Mouse (Mus musculus) layer of hippocampus, postnatal 25 days (tissue): Measurements from ENCODE around the gene Kif24. TPM values are rescaled to one million over a fixed set of nuclear protein-coding genes. Genes with fewer than 3 reads are reported as not detected.
"Not testable (repeated sequence)": the region's sequence is repeated elsewhere in the genome, so short reads cannot be mapped to it uniquely, and the experiment has no call there.

ENCODE experiments used
- DNase-seq, 2 experiments: peaks; one replicate each; pipeline ENCODE4 v3.0.0; 2022; ENCODE audit warnings: mixed read lengths in 2 of 2, low spot score in 1 of 2; ENCODE audit errors: extremely low spot score in 1 of 2
- total RNA-seq, 2 experiments: library from RNA; stranded (reverse); gene quantifications; 2 replicates each; pipeline ENCODE4 v1.2.3; 2021

Kif24 gene
- total RNA-seq, 2 experiments from 2014 or later: 1.0 to 1.5 TPM

DNA sequence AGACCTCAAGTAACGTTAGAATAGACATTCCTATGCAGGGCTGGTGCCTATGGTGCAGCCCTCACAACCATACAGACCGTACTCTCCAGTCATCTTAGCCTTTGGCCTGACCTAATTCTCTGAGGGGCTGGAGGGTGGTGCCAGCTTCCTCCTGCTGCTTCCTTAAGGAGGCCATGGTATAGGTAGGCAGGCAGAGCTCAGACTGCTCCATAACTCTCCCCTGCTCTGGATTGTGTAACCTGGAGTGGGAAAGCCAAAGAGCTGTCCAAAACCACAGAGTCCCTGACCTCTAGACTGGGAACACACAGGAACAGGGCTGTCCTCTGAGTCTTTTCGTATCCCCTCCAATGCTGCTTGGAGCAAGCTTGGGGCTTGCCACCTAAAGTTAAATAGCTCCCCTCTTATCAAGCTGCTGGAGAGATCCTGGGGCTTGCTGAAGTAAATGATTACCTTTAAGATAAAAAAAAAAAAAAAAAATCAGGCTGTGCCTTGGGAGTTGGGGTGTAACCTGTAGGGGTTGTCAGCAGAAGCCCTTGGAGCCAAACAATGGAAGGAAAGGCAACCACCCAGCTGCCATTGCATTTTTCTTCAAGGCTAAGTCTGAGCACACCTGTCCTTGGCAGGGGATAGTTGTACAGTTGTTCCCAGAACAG is 28.9 kb upstream of the Kif24 start:
- no peak for DNase-seq

DNA sequence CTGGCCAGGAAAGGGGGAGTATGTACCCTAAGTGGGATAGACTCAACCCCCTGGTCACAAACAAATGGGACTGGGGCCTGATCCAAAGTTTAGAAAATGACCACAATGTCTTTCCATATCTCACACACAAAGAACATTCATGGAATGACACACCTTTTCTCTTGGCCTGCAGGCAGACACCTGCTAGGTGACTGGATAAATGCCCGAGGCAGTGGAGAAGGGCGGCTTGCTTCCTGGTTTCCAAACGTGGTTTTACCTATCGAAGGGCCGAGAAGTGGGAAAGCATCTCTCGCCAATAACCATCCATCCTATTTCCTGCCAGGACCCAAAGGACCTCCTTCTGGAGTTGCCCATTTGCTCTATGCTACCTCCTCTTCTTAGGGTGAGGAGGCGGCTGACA is 28.3 kb upstream of the Kif24 start:
- no peak for DNase-seq

DNA sequence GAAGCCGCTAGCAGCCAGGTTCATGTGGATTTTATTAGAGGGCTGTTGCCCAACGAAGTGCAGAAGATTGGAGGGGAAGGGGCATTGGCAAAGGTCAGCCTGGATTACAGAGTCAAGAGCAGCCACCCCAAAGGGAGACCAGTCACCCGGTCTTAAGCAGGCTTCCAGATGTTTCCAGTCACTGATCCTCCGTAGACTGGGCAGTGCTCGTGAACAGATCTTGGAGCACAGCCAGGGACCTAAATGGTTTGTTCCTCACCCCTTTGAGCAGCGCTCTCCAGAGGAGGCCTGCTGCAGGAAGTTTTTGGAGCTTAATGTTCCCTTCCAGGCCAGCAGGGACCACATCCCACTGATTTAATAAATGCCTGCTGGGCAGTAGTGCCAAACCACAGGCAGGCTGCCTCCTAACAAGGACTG is 16.9 kb upstream of the Kif24 start:
- DNase-seq: no peak

DNA sequence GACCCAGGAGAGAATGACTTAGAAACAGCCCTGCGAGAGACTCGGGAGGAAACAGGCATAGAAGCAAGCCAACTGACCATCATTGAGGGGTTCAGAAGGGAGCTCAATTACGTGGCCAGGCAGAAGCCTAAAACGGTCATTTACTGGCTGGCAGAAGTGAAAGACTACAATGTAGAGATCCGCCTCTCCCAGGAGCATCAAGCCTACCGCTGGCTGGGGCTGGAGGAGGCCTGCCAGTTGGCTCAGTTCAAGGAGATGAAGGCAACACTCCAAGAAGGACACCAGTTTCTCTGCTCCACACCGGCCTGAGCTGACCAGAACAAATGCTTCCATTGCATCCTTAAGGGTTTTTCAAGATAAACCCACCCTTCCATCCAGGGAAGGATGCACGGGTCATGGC is 15.6 kb upstream of the Kif24 start:
- DNase-seq: no peak

DNA sequence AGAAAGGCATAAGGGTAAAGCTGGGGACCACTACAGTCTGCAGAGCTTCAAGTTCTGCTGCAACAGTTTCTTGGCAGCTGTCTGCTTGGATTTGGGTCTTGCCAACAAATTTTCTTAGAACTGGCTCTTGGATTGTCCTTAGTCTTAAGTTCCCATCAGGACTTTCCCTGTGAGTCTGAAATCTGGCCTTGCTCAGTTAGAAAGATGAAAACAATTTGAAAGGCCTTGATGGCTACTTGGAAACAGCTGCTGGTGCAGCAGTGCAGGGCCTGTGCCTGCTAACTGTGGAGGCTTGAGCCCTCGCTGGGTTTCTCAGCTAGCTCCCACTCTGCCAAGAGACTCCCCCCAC is 14.7 kb upstream of the Kif24 start:
- no peak for DNase-seq

DNA sequence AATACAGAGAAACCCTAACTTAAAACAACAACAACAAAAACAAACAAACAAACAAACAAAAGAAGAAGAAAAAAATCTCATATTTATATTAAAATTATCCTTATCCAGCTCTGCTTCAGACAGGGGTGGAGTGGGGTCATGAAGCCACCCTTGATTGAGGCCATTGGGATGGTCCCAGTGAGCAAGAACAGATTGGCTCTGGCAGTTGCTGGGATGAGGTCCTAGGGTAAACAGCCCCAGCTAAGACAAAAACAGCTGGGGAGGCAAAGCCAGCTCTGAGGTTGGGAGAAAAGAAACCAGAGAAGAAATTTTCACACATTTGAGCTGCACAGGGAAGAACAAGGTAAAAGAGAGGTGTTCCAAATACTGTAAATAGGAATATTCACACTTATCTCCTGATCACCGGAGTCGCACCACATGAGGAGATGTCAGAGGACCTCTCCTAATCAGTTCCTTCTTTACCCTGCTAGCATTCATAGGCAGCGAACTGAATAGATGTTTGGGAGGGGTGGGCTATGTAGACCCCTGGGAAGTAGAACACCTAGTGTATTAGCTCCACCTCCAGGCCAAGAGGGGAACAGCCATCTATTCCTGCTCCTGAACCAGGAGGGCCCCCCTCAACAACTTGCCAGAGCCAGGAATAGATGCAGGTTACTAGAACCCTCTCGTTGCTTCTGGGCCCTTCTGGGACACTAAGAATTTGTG is 14.2 kb upstream of the Kif24 start:
- no peak for DNase-seq

DNA sequence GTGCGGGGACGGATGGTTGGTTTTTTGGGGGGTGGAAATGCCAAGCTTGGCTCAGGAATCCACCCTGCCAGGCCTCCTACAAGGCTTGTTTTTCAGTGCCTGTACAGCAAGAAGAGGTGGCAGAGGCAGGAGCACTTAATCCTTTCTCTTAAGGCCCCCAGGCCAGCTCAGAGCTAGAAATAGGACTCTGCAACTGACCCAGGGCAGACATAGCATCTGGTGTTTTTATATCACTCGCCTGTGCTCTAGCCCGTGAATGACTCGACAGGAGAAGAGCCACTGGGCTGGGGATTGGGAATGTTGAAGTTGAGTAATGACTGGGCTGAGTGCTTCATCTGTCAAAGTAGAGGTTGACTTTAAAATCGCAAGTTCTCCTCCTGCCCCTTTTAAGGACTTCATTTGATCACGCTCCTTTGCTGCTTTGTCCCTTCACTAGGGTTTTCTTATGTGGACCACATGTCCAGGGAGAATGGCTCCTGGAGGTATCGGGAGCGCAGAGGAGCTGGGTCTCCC is 13.0 kb upstream of the Kif24 start:
- DNase-seq: no peak

DNA sequence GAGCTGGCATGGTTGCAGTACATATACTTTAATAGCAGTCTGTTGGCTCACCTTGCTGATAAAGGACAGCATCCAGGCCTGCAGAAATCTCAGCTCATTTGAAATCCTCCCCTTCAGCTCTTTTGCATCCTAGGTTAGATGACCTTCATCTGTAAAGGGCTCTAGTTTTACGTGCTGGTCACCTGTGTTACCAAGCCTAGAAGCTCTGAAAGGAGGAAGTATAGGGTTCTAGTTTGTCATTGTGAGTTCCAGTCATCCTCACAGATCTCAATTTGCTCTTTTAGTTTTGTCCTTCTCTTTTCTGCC is 6.7 kb upstream of the Kif24 start:
- no peak for DNase-seq

DNA sequence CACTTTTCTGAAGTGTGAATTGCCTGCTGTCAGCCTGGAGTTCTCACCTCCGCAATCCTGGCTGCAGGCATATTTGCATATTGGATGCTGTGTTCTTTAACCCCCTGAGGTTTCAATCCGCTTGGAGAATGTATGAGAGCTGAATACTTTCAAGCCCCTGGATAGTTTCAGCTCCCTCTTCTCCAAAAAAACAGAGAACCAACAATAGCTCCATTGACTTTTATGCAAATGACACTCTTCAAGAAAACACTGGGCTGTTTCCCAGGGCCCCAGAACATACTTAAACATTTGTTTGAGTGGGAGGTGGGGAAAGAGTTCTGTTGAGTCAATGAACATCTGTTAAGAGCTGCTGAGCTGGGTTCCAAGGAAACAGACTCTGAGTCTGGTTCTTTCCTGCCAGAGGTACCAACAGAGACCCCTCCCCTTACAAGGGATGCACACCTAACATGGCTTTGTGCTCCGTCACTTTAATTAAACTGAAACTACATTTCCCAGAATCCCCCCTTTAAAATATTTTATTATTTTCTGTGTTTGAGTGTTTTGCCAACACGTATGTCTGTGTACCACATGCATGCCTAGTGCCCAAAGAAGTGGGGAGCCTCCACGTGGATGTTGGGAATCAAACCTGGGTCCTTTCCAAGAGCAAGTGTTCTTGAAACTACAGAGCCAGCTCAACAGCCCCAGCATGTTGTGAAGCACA is 6.1 kb upstream of the Kif24 start:
- DNase-seq: peak in 1 of 2 experiments; percentile 25

DNA sequence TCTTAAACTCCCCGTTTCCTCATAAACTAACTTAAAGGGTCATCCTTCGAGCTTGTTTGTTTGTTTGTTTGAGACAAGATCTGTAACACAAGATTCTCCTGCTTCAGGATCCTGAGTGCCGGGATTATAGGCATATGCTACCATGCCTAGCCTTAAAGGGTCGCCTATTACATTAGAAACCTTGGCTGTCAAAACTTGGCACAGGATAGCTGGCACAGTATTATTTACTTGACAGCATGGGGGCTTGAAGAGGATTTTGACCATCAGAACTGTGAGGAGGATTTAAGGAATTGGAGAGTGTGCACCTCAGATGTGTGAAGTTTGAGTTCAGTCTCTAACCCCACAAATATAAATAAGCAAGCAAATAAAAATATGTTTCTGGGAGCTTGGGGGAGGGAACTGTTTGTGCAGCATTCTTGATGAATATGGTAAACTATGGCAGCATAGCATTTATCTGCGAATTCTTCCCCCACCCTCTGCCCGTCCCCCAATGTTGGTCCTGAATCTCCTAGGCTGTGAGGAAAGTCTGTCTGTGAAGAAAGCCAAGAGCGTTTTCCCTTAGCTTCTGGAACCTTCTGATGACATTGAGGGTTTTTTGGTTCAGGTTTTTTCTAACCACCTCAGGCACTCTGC is 5.5 kb upstream of the Kif24 start:
- DNase-seq: no peak

DNA sequence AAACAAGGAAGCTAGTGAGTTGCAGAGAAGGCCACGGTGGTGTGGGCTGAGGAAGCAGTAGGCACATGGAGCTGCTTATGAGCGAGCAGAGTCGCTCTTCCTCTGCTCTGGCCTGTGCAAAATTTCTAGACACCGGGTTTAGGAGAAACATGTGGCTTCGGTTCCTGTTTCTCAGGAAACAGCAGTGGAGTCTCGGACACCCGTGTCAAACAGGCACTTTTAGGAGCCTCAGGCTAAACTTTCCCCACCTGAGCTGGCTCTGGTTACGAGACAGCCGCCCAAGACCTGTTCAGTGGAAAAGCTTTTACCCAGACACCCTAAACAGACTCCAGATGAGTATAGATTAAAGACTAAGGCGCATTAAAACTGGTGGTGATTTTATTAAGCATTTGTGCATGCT is 4.5 kb upstream of the Kif24 start:
- no peak for DNase-seq

DNA sequence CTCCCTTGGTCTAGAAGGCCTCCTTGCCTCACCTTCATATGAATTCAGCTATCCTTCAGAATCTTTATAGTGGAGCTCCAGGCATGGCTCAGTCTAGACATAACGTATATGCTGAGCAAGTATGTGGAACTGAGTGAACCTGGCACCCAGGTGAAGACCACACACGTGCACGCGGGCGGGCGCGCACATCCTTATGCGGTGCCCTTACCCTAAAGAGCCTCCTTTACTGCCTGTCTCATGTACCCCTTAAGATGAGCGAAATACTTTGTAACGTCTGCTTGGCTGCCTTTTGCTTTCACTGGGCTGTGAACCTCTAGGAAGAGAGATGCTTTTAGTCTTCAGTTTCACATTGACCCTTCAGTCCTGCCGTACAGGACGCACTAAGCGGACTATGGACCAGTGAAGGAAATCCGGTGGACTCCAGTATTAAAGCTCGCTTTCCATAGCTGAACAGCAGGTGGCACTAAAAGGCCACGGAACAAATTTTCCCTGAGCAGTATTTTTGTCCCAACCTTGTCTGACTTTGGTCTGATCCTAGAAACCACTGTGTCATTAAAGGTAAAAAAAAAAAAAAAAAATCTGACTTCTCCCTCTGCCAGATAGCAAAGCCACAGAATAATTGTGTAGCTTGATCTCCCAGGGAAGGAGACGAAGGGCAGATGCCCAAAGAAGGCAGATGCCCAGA is 3.9 kb upstream of the Kif24 start:
- DNase-seq: peak; percentile 34 to 69

DNA sequence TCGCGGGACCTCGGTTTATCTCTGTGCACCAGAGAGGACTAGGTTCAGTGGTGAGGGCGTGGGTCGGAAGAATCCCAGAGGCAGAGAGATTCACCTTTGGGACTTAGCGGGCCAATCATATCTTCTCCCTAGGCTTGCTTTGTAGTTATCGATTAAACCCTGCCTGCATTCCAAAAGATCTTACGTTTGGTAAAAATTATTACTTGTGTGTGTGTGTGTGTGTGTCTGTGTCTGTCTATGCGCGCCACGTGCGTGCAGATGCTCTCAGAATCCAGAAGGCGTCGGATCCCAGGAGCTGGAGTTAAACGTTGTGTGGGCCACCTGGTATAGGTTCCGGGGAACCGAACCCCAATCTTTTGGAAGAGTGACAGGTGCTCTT is 589 bp upstream of the Kif24 start:
- DNase-seq: no peak

DNA sequence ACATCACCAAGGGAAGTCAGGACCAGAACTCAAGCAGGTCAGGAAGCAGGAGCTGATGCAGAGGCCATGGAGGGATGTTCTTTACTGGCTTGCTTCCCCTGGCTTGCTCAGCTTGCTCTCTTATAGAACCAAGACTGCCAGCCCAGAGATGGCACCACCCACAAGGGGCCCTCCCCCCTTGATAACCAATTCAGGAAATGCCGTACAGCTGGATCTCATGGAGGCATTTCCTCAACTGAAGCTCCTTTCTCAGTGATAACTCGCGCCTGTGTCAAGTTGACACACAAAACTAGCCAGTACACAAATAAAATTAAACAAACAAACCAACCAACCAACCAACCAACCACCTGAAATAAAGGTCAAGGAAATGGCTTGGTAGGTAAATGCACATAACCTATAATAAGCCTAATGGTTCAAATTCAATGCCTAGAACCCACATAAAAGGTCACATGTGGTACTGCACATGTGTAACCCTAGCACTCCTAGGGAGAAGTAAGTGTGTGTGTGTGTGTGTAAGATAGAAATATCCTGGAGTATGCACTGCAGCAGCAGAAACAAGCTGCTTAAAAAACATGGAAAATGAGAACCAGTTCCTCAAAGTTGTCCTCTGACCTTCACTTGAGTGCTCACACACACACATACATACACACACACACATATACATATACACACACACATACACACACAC is 1.5 kb downstream of the Kif24 start:
- DNase-seq: not testable (repeated sequence)

DNA sequence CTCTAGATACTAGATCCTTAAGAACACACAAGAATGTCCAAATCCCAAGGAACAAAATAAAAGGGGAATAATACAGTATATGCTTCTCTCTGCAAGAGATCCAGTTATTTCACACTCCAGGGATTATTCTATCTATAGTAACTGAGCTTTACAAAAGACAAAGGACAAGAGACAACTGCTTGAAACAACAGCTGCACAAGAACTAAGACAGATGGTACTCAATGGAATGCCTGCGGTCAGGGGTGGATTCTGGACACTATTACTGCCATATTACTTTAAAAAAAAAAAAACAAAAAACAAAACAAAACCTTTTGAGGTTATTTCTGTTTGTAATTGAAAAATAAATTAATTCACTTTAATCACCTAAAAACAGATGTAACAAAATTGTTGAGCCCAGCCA is 4.0 kb downstream of the Kif24 start:
- no peak for DNase-seq

DNA sequence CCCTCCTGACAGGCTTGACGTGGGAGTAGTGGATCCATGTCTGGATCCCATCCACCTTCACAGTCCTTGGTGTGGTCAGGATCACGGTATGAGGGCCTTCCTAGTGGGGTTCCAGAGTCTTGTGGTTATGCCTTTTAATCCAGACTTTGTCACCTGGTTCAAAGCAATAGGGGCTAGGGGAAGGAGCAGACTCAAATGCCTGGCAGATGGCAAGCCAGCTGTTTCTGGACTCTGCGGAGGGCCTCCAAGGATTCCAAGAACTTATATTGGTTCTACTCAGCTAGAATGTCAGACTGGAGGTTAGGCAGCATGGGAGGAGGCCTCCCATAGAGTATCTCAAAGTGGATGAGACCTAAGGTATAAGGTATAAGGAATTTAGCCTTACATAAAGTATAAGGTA is 17.1 kb downstream of the Kif24 start:
- no peak for DNase-seq

DNA sequence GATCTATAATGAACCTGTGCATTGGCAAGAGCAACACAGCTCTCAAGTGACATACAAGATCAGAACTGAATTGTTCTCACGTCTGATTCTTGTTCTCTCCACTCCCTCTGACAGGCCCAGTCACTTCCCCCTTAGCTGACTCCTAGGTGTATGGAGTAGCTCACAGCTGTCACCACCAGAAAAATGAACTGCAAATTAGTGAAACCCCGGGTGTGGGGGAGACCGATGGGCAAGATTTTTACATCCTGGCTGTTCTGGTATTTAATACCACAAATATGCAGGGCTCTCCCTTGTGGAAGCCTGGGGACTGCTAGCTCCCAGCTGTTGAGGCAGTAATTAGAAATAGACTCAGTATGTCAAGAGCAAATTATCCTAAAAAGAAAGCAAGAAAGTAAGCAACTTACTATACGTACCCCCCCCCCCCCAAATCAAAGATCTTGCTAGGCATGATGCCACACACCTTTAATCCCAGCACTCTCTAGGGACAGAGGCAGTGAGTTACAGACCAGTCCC is 21.8 kb downstream of the Kif24 start:
- no peak for DNase-seq

DNA sequence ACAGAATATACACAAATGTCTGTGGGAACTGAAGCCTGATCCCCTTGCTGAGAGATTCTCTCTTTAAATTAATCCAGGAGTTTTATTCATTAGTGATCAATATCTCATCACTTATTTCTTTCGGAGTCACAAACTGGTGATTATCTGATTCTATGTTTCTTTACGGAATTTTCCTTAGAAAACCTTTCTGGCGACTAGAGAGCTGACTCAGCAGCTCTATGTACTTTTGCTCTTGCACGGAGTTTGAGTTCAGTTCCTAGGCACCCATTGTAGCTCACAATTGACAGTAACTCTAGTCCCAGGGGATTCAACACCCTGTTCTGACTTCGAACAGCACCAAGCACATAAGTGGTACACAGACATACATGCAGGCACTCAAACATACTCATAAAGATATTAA is 25.8 kb downstream of the Kif24 start:
- DNase-seq: no peak

DNA sequence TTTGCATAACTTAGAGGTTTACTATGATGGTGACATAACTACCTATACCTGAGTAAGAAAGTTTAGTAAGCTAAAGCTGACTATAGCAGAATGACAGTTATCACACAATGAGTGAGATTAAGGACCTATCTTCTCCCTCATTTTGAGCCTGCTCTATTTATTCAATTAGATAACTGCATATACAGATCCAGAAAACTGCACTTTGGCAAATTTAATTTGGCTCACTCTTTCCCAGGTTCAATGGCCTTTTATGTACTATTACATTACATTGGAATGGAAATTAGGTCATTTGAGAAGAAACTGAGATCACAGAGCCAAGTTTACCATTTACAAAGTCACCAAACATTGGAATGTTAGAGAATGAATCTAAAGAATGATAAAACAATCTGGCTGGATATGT is 47.7 kb downstream of the Kif24 start:
- no peak for DNase-seq

DNA sequence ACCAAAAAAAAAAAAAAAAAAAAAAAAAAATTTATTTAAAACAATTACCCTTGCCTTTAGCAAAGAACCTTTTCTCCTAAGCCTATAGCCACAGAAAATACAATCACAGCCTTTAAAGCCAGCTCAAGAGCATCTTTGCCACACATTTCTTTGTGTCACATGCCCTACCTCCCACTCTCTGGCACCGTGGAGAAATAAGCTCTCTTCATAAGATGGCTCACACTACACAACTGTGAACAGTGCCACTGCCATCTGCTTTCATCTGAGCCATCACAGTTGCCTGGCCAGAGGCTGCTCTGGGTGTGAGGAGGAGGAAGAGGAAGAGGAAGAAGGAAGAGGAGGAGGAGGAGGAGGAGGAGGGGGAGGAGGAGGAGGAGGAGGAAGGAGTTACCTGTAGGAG is 55.3 kb downstream of the Kif24 start:
- DNase-seq: no peak
